Mouse (Mus musculus): ENCODE results near the gene Gfap.

DNA sequence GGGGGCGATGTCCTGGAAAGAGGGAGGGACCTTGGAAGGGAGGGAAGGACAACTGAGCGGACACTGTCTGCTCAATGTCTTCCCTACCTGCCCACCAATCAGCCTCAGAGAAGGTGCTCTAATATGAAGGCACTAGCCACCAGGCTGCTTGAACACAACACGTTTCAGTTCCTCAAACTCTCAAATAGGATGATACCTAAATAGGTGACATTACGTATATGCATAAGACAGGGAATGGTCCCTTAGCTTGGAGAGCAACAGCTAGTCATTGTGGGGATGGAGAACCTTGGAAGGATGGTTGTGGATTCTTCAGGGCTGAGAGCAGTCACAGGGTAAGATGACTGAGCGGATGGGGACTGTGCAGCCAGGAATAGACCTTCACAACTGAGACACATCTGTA, 13.3 kb downstream of the Gfap start:
- TF ChIP-seq CTCF (IDR thresholded peaks at IDR 0.05; ENCODE audit: insufficient read depth, low read length) (no peak), POLR2A (IDR thresholded peaks at IDR 0.05; ENCODE audit: borderline replicate concordance, extremely low read depth, low read depth, low read length) (no peak)
